Mouse (Mus musculus) left cerebral cortex, postnatal 14 days (tissue): ENCODE measurements at regions not wholly inside any gene's neighbourhood (a gene's known extent, or its start where the extent isn't known, plus 50 kb on each side); places are given as distances from the start of the nearest gene placed in this dataset.
A peak's percentile ranks its signal among the peaks of the same experiment; 100 is the strongest.
"Not testable (repeated sequence)": the region's sequence is repeated elsewhere in the genome, so short reads cannot be mapped to it uniquely, and the experiment has no call there.

ENCODE experiments used
- DNase-seq, 2 experiments: peaks; one replicate each; pipeline ENCODE4 v3.0.0; 2021 to 2022; ENCODE audit warnings: low spot score in 2 of 2, mixed read lengths in 1 of 2
- intact Hi-C: fragments of 180-260 bp; cut with DNase I; formaldehyde crosslinking; loops from one replicate; pipeline ENCODE4 v1.15.1; 2025

DNA sequence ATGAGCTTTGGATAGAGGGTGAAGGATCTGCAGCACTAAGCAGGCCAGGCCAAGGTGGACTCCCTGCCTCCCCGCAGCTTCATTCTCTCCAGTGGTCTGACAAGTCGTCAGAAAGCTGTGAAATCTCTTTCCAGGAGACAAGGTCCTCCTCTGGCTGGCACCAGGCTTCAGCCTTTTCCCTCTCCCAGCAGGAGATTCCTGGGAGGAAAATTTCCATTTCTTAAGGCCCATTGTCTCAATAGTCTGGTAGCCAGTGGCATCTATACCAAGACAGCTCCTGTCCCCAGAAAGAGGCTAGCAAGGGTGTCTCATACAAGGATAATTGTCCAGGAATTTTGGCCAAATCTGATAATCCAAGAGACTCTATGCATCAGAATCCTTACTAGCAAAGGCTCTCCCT, 133.0 kb upstream of the Bcor start:
- intact Hi-C loops = no loop called here

DNA sequence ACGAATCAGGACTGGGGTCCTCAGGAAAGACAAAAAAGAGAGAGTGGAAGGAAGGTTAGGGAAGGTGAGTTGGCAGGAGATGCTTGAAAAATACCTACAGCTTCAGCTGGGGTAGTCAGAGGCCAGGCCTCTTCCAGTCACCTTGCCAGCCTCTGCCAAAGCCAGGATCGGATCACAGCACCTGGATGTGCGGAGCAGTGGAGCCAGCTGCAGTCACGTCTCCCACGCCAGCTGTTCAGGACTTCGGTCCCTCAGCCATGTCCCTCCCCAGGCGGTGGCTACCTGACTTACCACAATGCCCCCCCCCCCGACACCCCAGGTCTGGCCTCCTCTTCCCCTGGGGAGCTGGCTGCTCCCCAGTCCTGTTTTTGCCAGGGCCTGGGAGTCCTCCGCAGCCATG, 134.3 kb upstream of the Bcor start:
- intact Hi-C loops = no loop called here

More for the DNA sequence above, 133.0 kb upstream of the Bcor start:
- no peak for DNase-seq

GRCm38 (mm10) chrX:12294941-12295340, 134.8 kb upstream of the Bcor start:
- intact Hi-C loops = no loop called here
- DNase-seq = no peak

More for the DNA sequence above, 134.3 kb upstream of the Bcor start:
- no peak for DNase-seq

GRCm38 (mm10) chrX:12296264-12297053, 136.3 kb upstream of the Bcor start:
- intact Hi-C loops = no loop called here
- peak in 1 of 2 experiments; percentile 35 for DNase-seq

DNA sequence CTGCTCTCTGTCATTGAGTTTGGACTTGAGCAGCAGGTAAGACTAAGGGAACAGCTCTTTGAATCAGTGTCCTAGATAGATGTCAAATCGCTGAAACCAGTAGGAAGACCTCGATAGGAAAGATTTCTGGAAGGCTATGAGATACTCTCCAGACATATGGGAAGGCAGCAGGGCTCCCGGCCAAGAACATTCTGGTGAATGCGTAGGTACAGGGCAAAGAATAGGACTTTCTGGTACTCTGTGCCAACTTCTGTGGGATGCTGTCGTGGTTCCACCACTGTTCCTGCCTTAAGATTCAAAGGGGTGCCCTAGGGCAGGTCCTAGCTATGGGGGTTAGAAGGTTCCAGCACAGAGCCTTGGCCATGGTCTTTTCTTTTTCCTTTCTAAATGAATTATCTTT, 138.5 kb upstream of the Bcor start:
- intact Hi-C loops = no loop called here
- no peak for DNase-seq

DNA sequence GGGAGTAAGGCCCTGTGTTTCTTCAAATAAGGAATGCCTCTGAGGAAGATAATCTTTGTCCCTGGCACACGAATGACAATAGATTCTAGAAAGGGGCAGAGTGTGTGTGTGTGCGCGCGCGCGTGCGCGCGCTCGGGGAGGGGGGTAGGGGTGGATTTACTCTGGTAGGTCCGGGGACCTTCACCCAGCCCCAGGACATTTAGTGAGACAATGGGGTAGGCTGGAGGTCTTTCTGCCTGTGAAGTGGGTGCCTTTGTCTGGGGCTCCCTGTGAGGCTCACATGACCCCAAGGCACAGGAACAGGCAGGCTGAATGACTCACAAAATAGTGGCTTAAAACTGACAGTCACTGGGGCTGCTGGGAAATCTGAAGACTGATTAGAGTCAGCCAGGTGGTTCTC, 139.1 kb upstream of the Bcor start:
- DNase-seq = no peak
- intact Hi-C loops = no loop called here

DNA sequence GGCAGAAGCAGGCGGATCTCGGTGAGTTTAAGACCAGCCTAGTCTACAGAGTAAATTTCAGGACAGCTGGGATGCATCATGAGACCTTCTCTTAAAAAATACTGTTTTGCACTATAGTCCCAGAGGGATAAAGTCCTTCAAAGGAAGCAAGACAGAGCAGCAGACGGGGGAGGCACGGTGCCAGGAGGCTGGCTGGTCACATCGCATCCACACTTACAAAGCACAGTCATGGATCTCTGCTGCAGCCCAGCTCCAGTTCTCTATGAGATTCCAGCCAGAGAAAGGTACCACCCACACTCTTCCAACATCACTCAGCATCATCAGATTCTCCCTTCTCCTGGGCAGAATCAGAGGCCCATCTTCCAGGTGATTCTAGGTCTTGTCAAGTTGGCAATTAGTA, 144.5 kb upstream of the Bcor start:
- DNase-seq = no peak
- intact Hi-C loops = no loop called here

- intact Hi-C loops = no loop called here
- no peak for DNase-seq
These were observed 146.8 kb upstream of the Bcor start for GRCm38 (mm10) chrX:12306940-12307339.

GRCm38 (mm10) chrX:12312534-12312933, 152.4 kb upstream of the Bcor start:
- intact Hi-C loops = no loop called here
- DNase-seq = no peak

GRCm38 (mm10) chrX:12315658-12316057, 155.5 kb upstream of the Bcor start:
- DNase-seq = no peak
- intact Hi-C loops = no loop called here

- DNase-seq, intact Hi-C loops: not testable (repeated sequence)
These were observed 157.3 kb upstream of the Bcor start for GRCm38 (mm10) chrX:12317488-12317887.

GRCm38 (mm10) chrX:12318848-12319651, 158.9 kb upstream of the Bcor start:
- no peak for DNase-seq
- intact Hi-C loops = no loop called here

DNA sequence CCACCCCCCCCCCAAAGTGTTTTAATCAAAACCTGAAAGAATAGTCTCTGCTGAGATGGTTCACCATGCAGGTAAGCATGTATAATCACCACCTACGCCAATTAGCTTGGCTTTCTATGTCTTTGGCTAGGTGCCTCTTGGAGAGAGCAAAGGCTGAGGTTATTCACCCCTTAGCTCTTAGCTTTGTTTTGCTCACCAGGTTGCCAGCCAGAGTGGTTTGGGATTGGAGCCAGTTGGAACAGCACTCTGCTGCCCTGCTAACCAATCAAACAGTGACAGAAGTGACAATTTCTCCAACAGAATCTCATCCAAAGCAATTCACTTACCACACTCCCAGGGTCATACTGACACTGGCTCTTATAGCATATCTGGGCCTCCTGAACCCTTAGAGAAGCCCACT, 162.3 kb upstream of the Bcor start:
- no peak for DNase-seq
- intact Hi-C loops = no loop called here

DNA sequence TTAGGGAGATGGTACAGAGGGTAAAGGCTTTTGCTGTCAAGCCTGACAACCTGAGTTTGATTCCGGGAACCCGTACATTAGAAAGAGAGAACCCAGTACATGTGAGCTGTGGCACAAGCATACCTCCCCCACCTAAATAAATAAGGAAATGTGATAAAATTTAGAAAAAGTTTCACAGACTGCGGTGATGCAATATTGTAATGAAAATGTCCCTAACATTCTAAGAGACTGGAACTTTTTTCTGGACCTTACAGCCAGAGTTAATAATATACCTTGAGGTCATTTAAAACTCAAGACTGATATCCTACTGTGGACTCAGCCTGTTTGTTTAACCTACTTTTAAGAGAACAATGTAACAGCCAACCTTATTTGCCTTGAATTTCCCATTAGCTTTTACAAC, 163.1 kb upstream of the Bcor start:
- no peak for DNase-seq
- intact Hi-C loops = no loop called here

DNA sequence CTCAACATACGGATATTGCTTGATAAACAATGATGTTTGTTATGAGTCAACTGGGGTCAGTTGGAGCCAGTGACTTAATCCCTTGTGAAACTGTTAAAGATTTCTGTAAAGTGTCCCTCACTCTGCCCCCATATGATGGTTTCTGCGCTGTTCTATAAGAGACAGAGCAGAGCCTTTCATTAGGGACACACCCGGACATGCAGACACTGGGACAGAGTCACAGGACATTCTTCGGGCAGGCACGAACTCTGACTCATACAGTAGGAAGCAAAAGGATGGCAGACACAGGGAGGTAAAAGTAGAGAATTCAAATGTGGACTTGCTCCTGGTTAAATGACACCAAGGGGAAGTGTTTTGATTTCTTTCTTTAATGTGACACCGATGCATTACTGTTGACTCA, 163.7 kb upstream of the Bcor start:
- intact Hi-C loops = no loop called here
- DNase-seq = no peak

DNA sequence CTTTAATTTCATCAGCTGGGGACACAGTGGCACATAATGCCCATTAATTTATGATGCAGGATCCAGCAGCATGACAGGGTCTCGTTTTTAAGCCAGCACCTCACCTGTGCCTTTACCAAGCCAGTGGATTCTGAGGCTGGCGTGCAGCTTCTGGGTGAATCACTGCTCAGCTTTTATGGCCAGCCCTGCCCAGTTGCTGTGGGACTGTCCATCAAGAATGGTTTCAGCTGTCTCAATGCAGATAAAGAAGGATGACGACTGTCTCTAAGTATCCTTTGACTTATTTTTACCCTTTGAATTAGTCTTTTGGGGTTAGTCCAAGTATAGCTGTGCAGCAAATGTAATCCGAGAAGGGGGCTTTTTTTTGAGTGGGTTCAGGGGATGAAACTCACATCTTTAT, 167.3 kb upstream of the Bcor start:
- intact Hi-C loops = no loop called here
- DNase-seq = no peak

DNA sequence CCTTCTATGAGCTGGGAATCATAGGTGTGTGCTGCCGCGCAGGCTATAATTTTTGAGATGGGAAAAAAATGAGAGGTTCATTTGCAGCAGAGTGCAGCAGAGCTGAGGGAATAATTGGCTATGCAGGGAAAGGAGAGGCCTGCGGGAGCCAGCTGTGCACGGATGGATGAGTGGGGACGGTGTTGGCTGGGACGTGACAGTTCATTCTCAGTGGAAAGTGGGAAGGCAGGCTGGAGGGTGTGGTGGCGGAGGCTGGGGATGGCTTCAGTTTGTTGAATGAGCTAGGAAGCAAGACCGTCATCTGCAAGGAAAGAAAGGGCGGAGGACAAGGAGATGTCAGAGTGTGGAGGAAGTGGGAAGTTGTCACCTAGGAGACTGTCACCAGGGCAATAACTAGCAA, 180.4 kb upstream of the Bcor start:
- DNase-seq = peak in 1 of 2 experiments; percentile 7
- intact Hi-C loops = no loop called here

DNA sequence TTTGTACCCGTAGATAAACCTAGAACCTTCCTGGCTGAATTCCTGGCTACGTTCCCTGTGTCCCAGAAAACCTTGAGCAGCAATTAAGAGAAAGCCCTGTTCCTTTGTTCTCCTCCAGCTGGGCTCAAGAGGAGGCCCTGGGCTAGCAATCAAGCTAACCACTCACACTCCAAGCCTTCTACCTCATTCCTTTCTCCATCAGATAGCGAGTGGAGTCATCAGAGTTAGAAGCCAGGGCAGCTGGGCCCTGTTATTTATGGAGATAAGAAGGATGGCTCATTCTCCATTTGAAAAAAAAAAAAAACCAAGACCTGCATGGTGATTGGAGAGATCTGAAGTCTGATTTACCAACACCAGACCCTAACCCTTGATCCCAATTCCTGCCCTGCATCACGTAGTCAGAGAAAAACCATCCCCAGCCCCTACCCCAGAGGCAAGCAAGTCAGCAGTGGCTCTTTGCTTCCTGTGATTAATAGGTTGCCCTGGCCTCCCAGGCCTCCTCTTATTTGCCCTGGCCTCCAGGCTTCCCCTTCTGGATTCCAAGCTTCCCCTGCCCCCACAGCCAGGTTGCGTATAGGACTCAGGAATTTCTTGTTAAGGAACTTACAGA, 181.3 kb upstream of the Bcor start:
- intact Hi-C loops = no loop called here
- no peak for DNase-seq

DNA sequence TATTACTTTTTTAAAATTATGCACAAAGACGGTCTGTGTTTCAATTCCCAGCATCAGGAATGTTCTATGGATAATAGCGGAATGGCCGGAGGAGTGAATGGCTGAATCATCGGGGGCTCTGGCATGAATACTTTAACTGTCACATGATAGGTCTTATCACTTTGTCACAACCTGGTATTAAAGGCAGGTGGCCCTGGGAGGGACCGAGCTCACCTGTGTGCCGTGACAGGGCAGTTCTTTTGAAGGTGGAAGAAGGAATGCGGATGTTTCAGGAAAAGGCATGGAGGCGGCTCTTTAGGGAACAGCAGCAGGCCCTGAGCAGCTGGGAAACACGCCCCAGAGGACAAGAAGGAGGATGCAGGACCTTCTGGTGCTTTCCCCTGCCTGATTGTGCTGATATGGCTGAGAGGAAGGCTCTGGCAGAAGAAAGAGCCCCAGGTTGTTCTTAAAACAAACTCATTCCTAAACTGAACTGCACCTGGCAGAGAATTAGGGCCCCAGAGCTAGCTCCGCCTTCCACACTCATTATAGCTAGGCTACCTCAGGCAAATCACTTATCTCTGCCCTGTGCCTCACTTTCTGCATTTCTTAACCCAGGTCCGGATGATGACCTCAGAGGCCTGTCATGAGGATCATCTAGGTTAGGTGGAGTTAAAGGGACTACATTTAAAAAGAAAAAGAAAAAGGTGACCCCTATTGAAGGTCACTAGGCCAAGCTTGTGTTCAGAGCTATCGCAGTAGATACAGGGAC, 184.8 kb upstream of the Bcor start:
- intact Hi-C loops = no loop called here
- no peak for DNase-seq

DNA sequence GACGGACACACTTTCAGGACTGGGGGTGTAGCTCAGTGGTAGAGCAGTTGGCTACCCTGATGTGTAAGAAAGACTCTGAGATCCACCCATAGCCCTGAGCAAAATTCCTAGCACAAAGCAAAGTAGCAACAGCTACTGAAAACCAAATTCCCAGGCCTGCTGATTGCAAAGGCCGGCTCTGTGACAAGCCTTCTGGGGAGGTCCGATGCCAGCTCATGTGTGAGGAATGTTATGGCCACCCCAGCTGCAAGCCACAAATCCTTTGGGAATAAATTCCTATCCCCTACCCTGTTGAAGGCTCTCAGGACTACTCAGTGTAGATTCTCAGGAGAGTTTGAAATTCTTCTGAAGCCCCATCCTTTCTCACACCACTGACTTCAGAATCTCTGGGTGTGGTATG, 186.7 kb upstream of the Bcor start:
- intact Hi-C loops = no loop called here
- no peak for DNase-seq
